Mouse (Mus musculus): ENCODE measurements at regions not wholly inside any gene's neighbourhood (a gene's known extent, or its start where the extent isn't known, plus 50 kb on each side); places are given as distances from the start of the nearest gene placed in this dataset.
A peak's percentile ranks its signal among the peaks of the same experiment; 100 is the strongest.

- Histone ChIP-seq H3K36me3 (ENCODE audit: control insufficient read depth, insufficient read depth, low read length, poor library complexity, severe bottlenecking) (no peaks in the 10 kb centered on the region), H3K27me3 (ENCODE audit: control insufficient read depth, insufficient read depth, low read length, poor library complexity, severe bottlenecking) (no peaks in the 10 kb centered on the region)
- no peak for DNase-seq (ENCODE audit: low read depth, low spot score)
Measured at GRCm38 (mm10) chr3:148558592-148559157, 431.7 kb downstream of the Adgrl2 start.

GRCm38 (mm10) chr3:148555324-148555723 is 435.0 kb downstream of the Adgrl2 start:
- Histone ChIP-seq H3K27me3 (ENCODE audit: control insufficient read depth, insufficient read depth, low read length, poor library complexity, severe bottlenecking) (no peaks in the 10 kb centered on the region), H3K36me3 (ENCODE audit: control insufficient read depth, insufficient read depth, low read length, poor library complexity, severe bottlenecking) (no peaks in the 10 kb centered on the region)
- DNase-seq (ENCODE audit: low read depth, low spot score): no peak

GRCm38 (mm10) chr3:148550716-148551115 is 439.6 kb downstream of the Adgrl2 start:
- no peak for DNase-seq (ENCODE audit: low read depth, low spot score)
- H3K36me3 ChIP-seq (ENCODE audit: control insufficient read depth, insufficient read depth, low read length, poor library complexity, severe bottlenecking): no peaks in the 10 kb centered on the region
- no peaks in the 10 kb centered on the region for H3K27me3 ChIP-seq (ENCODE audit: control insufficient read depth, insufficient read depth, low read length, poor library complexity, severe bottlenecking)

- no peaks in the 10 kb centered on the region for H3K36me3 ChIP-seq (ENCODE audit: control insufficient read depth, insufficient read depth, low read length, poor library complexity, severe bottlenecking)
- no peak for DNase-seq (ENCODE audit: low read depth, low spot score)
- no peaks in the 10 kb centered on the region for H3K27me3 ChIP-seq (ENCODE audit: control insufficient read depth, insufficient read depth, low read length, poor library complexity, severe bottlenecking)
Measured at GRCm38 (mm10) chr3:148544929-148545328, 445.4 kb downstream of the Adgrl2 start.

- no peaks in the 10 kb centered on the region for H3K27me3 ChIP-seq (ENCODE audit: control insufficient read depth, insufficient read depth, low read length, poor library complexity, severe bottlenecking)
- no peaks in the 10 kb centered on the region for H3K36me3 ChIP-seq (ENCODE audit: control insufficient read depth, insufficient read depth, low read length, poor library complexity, severe bottlenecking)
- no peak for DNase-seq (ENCODE audit: low read depth, low spot score)
Measured at GRCm38 (mm10) chr3:148542217-148542616, 448.1 kb downstream of the Adgrl2 start.

GRCm38 (mm10) chr3:148537669-148538271 is 452.6 kb downstream of the Adgrl2 start:
- Histone ChIP-seq H3K36me3 (ENCODE audit: control insufficient read depth, insufficient read depth, low read length, poor library complexity, severe bottlenecking) (no peaks in the 10 kb centered on the region), H3K27me3 (ENCODE audit: control insufficient read depth, insufficient read depth, low read length, poor library complexity, severe bottlenecking) (no peaks in the 10 kb centered on the region)
- DNase-seq (ENCODE audit: low read depth, low spot score): no peak

- Histone ChIP-seq H3K36me3 (ENCODE audit: control insufficient read depth, insufficient read depth, low read length, poor library complexity, severe bottlenecking) (no peaks in the 10 kb centered on the region), H3K27me3 (ENCODE audit: control insufficient read depth, insufficient read depth, low read length, poor library complexity, severe bottlenecking) (no peaks in the 10 kb centered on the region)
- DNase-seq (ENCODE audit: low read depth, low spot score): no peak
Measured at GRCm38 (mm10) chr3:148529893-148530292, 460.5 kb downstream of the Adgrl2 start.

- peak; percentile 4 for DNase-seq (ENCODE audit: low read depth, low spot score)
- Histone ChIP-seq H3K36me3 (ENCODE audit: control insufficient read depth, insufficient read depth, low read length, poor library complexity, severe bottlenecking) (no peaks in the 10 kb centered on the region), H3K27me3 (ENCODE audit: control insufficient read depth, insufficient read depth, low read length, poor library complexity, severe bottlenecking) (no peaks in the 10 kb centered on the region)
Measured at GRCm38 (mm10) chr3:148510381-148510780, 480.0 kb downstream of the Adgrl2 start.

- Histone ChIP-seq H3K27me3 (ENCODE audit: control insufficient read depth, insufficient read depth, low read length, poor library complexity, severe bottlenecking) (no peaks in the 10 kb centered on the region), H3K36me3 (ENCODE audit: control insufficient read depth, insufficient read depth, low read length, poor library complexity, severe bottlenecking) (no peaks in the 10 kb centered on the region)
- DNase-seq (ENCODE audit: low read depth, low spot score): no peak
Measured at GRCm38 (mm10) chr3:148504928-148505327, 485.4 kb downstream of the Adgrl2 start.

GRCm38 (mm10) chr3:148503432-148503831 is 486.9 kb downstream of the Adgrl2 start:
- Histone ChIP-seq H3K36me3 (ENCODE audit: control insufficient read depth, insufficient read depth, low read length, poor library complexity, severe bottlenecking) (no peaks in the 10 kb centered on the region), H3K27me3 (ENCODE audit: control insufficient read depth, insufficient read depth, low read length, poor library complexity, severe bottlenecking) (no peaks in the 10 kb centered on the region)

GRCm38 (mm10) chr3:148501801-148502200 is 488.6 kb downstream of the Adgrl2 start:
- Histone ChIP-seq H3K27me3 (ENCODE audit: control insufficient read depth, insufficient read depth, low read length, poor library complexity, severe bottlenecking) (no peaks in the 10 kb centered on the region), H3K36me3 (ENCODE audit: control insufficient read depth, insufficient read depth, low read length, poor library complexity, severe bottlenecking) (no peaks in the 10 kb centered on the region)
- DNase-seq (ENCODE audit: low read depth, low spot score): no peak

More at GRCm38 (mm10) chr3:148503432-148503831, 486.9 kb downstream of the Adgrl2 start:
- no peak for DNase-seq (ENCODE audit: low read depth, low spot score)

GRCm38 (mm10) chr3:148496672-148497071 is 493.7 kb downstream of the Adgrl2 start:
- no peaks in the 10 kb centered on the region for H3K27me3 ChIP-seq (ENCODE audit: control insufficient read depth, insufficient read depth, low read length, poor library complexity, severe bottlenecking)
- no peaks in the 10 kb centered on the region for H3K36me3 ChIP-seq (ENCODE audit: control insufficient read depth, insufficient read depth, low read length, poor library complexity, severe bottlenecking)
- no peak for DNase-seq (ENCODE audit: low read depth, low spot score)

GRCm38 (mm10) chr3:148491287-148491686 is 499.1 kb downstream of the Adgrl2 start:
- Histone ChIP-seq H3K27me3 (ENCODE audit: control insufficient read depth, insufficient read depth, low read length, poor library complexity, severe bottlenecking) (no peaks in the 10 kb centered on the region), H3K36me3 (ENCODE audit: control insufficient read depth, insufficient read depth, low read length, poor library complexity, severe bottlenecking) (no peaks in the 10 kb centered on the region)
- DNase-seq (ENCODE audit: low read depth, low spot score): peak; percentile 2

GRCm38 (mm10) chr3:148489201-148489600 is 501.2 kb downstream of the Adgrl2 start:
- Histone ChIP-seq H3K36me3 (ENCODE audit: control insufficient read depth, insufficient read depth, low read length, poor library complexity, severe bottlenecking) (no peaks in the 10 kb centered on the region), H3K27me3 (ENCODE audit: control insufficient read depth, insufficient read depth, low read length, poor library complexity, severe bottlenecking) (no peaks in the 10 kb centered on the region)
- no peak for DNase-seq (ENCODE audit: low read depth, low spot score)

- H3K27me3 ChIP-seq (ENCODE audit: control insufficient read depth, insufficient read depth, low read length, poor library complexity, severe bottlenecking): no peaks in the 10 kb centered on the region
Measured at GRCm38 (mm10) chr3:148487949-148488348, 502.4 kb downstream of the Adgrl2 start.

GRCm38 (mm10) chr3:148475862-148476261 is 514.5 kb downstream of the Adgrl2 start:
- DNase-seq (ENCODE audit: low read depth, low spot score): no peak
- Histone ChIP-seq H3K36me3 (ENCODE audit: control insufficient read depth, insufficient read depth, low read length, poor library complexity, severe bottlenecking) (no peaks in the 10 kb centered on the region), H3K27me3 (ENCODE audit: control insufficient read depth, insufficient read depth, low read length, poor library complexity, severe bottlenecking) (no peaks in the 10 kb centered on the region)

More at GRCm38 (mm10) chr3:148487949-148488348, 502.4 kb downstream of the Adgrl2 start:
- H3K36me3 ChIP-seq (ENCODE audit: control insufficient read depth, insufficient read depth, low read length, poor library complexity, severe bottlenecking): no peaks in the 10 kb centered on the region
- DNase-seq (ENCODE audit: low read depth, low spot score): no peak
